Mouse (Mus musculus) T-helper 1 cell (primary cell): ENCODE data around the gene Tchp.

ENCODE experiments used
- in situ Hi-C: fragments of 300-600 bp; cut with MboI, MseI; formaldehyde crosslinking; loops from one replicate; pipeline ENCODE4 v1.15.1; 2025; ENCODE audit warnings: high pct_unique_total_duplicates

The Tchp gene

DNA sequence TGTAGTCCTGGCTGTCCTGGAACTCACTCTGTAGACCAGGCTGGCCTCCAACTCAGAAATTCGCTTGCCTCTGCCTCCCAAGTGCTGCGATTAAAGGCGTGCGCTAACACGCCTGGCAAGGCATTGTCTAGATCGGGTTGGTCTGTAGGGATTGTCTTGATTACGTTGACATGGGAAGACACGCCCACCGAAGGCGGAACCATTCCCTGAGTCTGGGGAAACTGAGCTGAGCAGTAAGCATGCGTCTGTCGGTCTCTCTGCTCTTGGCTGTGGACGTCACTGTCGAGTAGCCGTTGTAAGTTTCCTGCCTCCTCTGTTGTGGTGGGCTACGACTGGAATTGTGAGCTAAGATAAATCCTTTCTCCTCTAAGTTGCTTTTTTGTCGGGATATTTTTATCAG lies 10.6 kb upstream of the Tchp start:
- in situ Hi-C loops: no loop called here

DNA sequence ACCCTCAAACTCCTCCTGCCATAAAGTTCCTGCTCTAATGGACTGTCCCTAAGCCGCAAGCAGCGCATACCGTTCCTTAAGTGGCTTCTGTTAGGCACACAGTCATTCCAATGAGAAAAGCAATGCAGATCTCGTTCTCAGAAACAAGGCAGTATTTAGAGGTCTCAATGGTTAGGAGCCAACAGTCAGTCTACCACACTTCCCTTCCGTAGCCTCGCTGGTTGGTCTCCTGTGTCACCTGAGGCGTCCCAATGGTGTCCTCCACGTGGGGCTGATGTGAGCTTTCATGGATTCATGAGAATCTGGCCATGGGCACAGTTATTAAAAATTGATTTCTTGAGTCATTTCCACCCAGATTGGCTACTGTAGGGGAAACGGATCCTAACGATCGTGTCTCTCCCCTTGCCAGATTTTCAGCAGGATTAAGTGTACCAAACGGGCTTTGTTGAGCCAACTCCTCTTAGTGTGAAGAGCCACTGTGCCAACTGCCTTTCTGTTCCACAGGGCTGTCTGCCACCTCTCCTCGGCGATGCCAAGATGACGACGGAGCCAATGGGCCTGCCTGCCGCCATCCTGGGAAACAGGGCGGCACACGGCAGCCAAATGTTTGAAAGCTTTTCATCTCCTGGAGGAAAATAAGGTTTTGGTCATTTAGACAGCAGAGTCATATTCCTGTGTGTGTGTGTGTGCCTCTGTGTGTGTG lies 9.4 kb upstream of the Tchp start:
- in situ Hi-C loops: no loop called here

DNA sequence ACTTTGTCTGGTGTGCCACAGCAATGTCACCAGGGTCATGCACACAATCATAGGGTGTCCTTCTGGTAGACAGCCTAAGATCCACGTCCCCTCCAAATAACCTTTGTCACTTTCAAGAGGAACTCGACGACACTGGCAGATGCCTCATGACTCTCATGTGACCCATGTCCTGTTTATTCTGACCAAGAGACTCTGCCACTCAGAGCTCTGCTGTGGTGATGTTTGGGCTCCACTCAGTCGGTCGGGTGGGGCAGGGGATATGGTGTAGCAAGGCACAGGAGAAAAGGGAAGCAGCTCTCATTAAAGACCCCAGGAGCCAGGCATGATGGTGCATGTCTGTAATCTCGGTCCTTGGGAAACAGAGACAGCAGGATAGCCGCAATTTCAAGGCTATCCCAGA lies 8.5 kb upstream of the Tchp start:
- in situ Hi-C loops: no loop called here

DNA sequence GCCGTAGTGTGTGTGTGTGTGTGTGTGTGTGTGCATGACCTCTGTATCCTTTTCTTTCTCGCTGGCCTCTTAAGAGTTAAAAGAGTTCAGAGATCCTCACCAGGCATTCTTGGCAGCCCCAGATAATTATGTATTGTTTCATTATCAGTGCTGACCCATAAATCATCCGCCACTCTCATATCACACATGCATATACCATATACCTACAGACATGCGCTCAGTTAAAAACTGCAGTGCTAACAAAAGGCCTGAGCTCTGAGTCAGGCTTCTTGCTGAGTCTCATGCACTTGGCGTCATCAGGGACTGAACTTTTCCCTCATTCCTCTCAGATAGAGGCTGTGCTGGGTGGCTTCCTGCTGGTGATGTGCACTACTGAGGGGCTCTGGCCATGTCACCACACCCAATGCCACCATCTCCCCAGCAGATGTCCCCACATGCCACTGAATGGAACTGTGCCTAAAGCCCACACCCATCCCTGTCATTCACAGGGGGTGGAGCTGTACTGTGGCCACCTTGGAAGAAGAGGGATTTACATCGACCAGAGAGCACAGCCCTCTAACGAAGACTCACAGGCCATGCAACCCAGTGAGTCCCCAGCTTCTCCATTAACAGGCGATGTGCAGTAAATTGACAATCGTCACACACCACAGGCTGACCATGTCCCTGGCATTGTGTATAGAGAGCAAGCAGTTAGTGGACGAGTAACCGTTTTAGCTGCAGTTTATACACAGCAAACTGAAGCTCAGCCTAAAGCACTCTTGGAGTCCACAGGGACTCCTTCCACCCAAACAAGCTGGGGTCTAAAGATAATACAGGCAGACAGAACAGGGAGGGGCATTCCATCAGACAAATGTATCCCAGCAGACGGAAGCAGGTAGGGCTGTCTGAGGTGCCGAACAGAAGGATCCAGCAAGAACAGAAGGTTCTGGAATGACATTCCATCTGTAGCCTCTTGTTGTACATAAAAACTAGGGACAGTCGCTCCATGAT lies 4.9 kb upstream of the Tchp start:
- in situ Hi-C loops: no loop called here

DNA sequence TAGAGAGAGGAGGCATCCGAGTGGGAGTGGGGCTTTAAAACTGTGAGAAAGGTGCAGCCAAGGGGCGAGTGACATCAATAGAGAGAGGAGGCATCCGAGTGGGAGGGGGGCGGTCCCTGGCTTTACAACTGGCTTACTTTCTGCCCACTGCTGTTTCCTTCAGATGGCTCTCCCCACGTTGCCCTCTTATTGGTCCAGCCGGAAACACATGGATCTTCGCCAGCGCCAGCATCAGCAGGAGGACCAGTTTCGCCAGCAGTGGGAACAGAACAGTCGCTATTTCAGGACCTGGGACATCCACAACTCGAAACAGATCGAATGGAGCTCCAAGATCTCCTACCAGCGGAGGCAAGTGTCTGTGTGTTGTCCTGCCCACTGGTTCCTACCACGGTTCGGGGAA lies 931 bp downstream of the Tchp start:
- in situ Hi-C loops: no loop called here

DNA sequence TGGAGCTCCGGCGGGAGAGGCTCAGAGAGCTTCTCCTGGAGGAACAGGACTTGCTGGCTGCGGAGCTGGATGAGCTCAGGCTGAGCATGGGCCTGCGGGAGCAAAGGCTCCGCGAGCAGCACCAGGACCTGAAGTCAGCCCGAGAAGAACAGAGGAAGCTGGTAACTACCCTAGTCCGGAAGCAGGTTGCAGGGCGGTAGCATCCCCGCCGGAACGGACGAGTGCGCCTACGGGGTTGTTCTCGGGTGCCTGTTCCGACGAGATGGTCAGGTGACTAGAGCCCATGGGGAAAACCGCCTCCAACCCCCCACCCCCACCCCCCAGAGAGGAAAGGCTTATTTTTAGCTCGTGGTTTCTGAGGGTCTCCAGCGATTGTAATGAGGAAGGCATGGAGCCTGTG lies 1.8 kb downstream of the Tchp start:
- in situ Hi-C loops: no loop called here

DNA sequence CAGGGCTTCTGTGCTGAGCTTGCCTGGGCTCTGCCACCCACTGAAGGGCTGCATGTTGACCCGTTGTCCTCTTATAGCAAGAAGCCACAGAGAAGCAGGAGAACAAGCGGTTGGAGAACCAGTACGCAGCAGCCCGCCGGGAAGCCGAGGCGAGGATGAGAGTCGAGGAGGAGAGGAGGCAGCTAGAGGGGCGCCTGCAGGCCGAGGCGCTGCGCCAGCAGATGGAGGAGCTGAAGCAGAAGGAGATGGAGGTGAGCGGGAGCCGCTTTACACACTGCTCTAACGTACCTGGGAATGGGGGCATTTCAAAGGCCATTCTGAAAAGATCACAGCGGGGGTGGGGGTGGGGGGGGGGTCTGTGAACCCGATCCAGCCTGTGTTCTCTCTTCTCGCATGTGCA lies 7.0 kb downstream of the Tchp start:
- in situ Hi-C loops: no loop called here

DNA sequence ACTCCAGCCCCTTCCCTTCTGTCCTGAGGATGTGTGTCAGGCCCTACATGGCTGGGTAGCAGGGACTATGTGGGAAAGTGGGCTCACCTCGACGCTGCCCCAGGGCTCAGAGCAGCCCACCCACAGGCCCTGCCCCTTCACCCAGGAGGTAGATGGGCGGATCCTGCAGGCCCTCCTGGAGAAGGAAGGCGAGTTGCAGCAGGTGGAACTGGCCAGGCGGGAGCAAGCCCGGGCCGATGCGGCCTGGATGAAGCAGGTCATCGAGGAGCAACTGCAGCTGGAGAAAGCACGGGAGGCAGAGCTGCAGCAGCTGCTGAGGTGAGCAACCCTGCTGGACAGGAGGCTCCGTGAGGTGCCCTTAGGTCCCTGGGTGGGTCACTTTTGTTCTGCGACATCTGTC lies 9.7 kb downstream of the Tchp start:
- in situ Hi-C loops: no loop called here

DNA sequence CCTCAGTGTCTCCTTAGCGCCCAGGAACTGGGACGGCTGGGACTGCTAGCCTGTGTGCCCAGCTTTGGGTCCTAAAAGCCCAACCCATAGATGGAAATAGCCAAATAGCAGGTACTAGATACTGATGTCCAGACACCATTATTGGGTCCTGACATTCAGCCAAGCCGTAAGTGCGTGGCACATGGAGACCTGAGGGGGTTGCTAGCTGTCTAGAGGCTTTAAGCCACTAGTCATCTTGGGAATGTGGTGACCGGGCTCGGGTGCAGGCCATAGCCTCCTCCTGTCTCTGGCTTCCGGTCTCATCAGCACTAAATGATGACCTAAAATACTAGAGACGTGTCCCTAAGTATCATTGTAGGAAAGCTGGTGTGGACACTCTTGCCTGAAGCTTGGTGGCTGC lies 10.4 kb downstream of the Tchp start:
- in situ Hi-C loops: no loop called here

DNA sequence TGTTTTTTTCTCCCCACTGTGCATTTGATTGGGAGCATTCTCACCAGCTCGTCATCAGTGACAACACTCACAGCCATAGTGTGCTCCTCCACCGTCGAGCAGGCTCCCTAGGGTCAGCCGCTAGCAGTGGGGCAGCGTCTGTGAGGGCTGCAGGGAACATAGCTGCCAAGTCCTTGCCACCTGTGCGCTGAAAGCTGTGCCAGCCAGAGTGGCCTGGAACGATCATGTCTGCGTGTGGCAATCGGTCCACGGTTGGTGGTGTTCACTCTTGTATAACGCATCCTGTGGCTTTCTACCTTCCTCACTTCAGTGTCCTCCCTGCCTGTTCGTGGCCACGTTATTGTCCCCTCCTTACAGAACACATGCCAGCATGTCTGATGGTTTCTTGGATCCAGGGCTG lies 10.9 kb downstream of the Tchp start:
- in situ Hi-C loops: no loop called here

DNA sequence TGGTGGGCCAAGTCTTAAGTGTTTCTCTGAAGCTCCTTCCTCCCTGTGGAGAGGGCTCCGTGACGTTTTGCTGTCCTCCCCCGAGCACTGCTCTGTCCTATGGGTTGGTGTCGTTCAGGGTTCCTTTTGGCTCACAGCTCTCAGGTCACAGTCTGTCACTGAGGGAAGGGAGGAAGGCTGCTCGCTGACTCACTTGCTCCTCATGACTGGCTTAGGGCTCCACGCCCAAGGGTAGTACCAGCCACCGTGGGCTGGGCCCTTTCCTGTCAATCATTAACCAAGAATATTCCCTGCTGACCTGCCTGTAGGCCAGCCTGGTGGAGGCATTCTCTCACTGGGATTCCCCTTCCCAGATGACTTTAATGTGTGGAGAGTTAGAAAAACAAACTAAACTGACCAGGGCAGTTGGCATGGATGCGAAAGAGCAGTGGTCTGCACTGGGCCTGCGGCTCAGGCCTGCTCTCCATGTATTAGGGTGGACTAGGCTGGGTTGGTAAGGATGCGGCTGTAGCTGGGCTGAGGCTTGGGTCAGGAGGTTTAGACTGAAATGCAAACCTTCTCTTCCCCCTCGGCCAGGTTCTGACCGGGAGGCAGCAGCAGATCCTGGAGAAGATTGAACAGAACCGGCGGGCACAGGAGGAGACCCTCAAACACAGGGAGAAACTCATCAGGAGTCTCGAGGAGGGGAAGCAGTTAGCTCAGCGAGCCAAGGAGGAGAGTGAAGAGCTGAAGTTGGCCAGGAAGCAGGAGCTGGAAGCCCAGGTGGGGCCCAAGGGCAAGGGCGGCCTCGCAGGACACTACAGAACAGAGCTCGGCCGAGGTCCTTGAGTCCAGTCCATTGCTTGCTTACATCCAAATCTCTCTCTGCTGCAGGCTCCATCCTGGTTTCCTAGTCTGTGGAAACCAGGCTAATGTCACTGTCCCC lies 11.7 kb downstream of the Tchp start:
- in situ Hi-C loops: no loop called here

DNA sequence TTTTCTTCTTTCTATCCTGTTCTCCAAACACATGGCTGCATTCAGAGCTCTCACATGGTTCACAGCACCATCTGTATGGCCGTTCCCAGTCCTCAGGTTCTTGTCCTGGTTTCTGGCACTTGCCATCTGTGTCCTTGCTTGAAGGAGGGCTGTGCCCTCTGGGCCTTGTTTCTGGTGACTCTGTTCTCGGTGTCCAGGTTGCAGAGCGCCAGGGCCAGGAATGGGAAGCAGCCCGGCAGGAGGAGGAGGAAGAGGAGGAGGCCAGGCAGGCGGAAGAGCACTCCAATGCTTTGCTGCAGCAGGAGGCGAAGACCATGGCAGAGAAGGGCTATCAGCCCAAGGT lies 12.3 kb downstream of the Tchp start:
- in situ Hi-C loops: no loop called here

DNA sequence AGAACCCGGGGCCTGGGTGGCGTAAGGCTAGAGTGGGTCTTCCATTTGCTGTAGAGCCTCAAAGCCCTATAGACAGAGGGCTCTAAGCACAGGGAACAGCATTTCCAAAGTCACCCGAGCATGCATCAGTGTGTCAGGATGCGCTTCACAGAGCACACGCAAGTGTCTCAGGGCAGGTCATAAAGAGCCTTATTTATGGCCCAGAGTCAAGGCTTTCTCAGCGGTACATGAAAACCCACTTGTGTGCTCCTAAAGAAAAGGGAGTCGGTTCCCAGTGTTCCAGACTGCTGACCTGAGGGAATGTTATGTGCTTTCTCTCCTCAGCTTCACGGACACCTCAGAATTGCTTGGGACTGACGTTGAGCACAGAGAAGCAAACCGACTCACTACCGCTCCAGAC lies 13.2 kb downstream of the Tchp start:
- in situ Hi-C loops: no loop called here

DNA sequence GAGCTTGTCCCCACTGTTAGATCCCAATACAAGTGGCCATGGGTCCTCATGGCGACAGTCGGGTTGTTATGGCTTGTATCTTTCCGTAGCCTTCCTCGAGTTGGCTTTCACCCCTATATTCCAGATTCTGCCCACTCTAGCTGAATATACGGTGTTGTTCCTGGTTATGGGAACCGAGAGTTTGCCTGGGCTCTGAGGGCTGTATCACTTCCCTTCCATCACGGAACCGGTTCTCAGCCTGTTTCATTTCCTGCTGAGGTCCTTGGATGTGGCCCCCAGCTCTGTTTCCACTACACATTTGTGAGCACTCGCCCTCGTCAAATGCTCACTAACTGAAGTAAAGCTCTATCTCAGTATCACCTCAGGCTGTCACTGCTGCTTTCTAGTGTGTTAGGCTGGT lies 14.4 kb downstream of the Tchp start:
- in situ Hi-C loops: no loop called here

DNA sequence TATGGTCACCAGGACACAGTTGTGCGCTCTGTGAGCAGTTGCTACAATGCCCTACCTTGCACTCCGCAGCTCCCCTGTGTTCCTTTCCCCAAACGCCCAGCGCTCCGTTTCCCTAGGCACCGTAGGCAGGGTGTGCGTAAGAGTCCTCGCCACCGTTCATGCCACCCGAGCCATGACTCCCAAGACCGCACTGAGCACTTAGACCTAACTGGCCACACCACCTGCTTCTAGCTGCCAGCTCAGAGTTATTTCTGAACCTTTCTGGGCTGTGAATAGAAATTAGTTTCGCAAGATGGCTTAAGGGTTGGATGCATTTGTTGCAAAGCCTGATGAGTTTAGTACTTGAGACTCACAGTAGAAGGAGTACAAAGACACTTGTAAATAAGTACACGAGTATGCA lies 15.3 kb downstream of the Tchp start:
- in situ Hi-C loops: no loop called here

DNA sequence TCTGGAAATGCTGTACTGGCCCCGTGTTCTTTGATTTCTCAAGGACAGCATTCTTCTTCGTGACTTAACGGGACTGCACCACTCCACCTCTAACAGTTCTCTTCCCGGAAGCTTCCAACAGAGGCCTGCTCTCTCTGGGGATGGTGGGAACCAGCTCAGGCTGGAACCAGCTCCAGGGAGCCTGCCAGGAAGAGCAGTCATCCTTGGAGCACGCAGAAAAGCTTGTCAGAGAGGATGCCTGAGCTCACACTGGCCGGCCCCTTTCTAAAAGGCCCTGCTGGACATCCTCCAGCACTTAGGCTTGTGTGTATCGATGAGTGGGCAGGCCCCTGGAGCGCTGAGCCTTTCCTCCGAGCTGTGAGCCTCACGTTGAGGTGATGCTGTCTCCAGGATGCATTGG lies 20.6 kb downstream of the Tchp start:
- in situ Hi-C loops: no loop called here

DNA sequence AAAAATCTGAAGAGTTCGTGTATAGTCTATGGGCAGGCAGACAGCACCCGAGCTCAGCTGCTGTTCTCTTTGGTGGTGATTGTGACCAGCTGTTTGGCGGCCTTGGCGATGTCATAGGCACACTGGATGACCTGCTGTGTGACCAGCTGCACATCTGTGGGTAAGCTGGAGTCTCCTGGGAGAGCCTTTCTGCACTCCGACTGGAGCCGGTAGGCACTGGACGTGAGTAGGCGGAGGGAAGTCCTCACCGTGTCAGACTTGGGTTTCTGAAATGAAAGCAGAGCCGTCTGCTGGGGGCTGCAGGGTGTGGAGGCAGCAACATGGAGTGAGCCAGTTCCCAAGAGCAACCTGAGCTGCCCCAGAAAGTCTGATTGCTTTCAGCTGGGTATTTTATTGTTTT lies 22.6 kb downstream of the Tchp start:
- in situ Hi-C loops: no loop called here

DNA sequence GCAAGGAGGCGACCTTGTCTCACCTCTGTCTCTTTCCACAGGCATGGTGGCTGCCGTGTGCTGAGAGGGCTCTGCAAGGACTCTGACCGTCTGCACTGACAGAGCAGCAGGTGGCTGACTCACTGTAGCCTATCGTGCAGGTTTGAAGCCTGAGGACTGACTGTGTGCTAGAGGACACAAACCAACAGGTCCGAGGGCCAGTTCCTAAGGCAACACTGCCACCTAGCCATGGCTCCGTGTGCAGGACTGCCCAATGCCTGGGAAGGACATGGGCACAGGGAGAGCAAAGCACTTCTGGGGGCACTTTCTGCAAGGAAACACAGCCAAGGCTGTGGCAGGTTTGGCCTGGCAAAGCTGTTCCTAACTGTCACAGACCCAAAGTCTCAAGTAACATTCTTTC lies 23.9 kb downstream of the Tchp start:
- in situ Hi-C loops: no loop called here

DNA sequence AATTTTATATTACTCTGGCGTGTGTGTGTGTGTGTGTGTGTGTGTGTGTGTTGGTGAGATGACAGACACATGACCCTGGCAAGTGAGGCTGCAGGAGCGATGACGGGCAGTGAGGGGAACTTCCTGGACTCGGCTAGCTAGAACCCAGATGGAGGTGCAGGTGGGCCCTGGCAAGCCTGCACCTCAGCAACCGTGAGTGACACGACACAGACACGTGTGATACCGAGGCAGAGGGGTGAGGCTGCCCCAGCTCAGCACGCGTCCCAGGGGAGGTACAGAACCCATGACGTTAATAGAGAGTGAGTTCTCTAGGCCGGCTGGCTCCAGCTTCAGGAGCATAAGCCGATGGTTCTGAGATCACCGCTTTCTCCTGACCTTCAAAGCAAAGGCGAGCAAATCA lies 24.4 kb downstream of the Tchp start:
- in situ Hi-C loops: no loop called here

DNA sequence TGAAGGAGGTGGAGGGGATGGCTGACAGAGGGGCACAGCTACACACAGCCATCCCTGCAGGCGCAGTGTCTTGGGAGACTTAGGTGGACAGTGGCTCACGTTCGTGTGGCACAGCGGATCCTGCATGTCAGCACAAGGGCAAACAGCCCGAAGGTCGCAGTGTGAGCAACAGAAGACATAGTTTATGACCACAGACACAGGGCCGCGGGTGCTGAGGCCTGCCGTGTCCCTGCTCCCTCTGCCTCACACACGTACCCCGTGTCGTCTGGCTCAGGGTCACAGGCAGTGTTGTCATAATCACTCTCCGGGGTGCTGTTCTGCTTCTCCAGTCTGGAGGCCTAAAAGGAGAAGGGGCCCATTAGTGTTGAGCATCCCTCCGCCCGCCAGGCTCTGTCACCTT lies 26.0 kb downstream of the Tchp start:
- in situ Hi-C loops: no loop called here

DNA sequence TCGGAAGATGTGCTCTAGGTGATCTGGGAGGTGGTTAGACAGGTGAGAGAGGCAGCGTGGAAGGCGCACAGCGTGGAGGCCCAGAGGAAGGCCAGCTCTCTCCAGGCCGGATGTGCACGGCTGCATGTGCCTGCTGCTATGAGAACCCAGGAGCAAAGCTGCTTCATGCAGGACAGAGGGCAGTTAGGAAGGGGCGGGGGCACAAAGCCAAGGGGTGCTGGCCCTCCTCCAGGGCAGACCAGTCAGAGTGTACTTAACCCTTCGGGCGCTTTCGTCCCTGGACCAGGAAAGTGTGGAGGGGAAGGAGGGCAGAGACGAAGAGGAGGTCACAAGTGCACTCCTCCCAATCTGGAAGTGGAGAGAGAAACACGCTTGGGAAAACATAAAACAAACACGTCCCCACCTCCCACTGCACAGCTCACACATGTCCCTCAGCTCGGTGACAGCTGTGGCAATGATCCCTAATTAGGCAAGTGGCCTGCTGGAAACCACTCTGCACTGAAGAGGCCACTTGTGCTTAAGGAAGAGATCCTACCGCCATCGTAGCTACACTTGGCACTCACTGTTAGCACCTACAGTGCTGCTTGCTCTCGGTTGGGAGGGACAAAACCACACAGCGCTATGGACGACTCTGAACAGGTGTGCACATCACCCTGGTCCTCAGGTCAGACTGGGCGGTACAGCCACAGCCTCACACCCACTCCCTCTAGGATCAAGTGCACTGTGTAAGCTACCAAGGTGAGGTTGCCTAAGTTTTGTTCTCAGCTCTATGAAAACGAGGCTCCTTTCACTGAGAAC lies 29.7 kb downstream of the Tchp start:
- in situ Hi-C loops: no loop called here
